Mouse (Mus musculus): ENCODE data around the gene Rer1. TPM values are rescaled to one million over a fixed set of nuclear protein-coding genes. Genes with fewer than 3 reads are reported as not detected.
A peak's percentile ranks its signal among the peaks of the same experiment; 100 is the strongest.

The Rer1 gene
- polyA plus RNA-seq, 1 experiment = 64.6 TPM

- H3K36me3 ChIP-seq (ENCODE audit: control insufficient read depth, insufficient read depth, low read length) = peaks cover 2% of the 10 kb centered on the region; the same call in 1 of the 2 replicates
- no peak overlapping the region for H3K4me3 ChIP-seq (ENCODE audit: control insufficient read depth, low read depth, low read length)
- no peaks in the 10 kb centered on the region; the same call in 1 of the 2 replicates for H3K4me1 ChIP-seq (ENCODE audit: control insufficient read depth, insufficient read depth, low read length)
- no peaks in the 10 kb centered on the region for H3K27me3 ChIP-seq (ENCODE audit: control insufficient read depth, insufficient read depth, low read length)
- H3K27ac ChIP-seq (ENCODE audit: control insufficient read depth, insufficient read depth, low read depth, low read length) = no peak overlapping the region
- TF ChIP-seq POLR2A (IDR thresholded peaks at IDR 0.05; ENCODE audit: control insufficient read depth, low read depth, low read length) = 0 out of 2 replicates have a peak, but pooled peaks have one; percentile 35
- peak; percentile 94 for TF ChIP-seq CTCF (IDR thresholded peaks at IDR 0.05; ENCODE audit: control insufficient read depth, insufficient read depth, insufficient replicate concordance, low read depth, low read length)
Measured at GRCm38 (mm10) chr4:155095238-155095900, 9.2 kb upstream of the Rer1 start.

- H3K27ac ChIP-seq (ENCODE audit: control insufficient read depth, insufficient read depth, low read depth, low read length) = no peak overlapping the region
- H3K4me3 ChIP-seq (ENCODE audit: control insufficient read depth, low read depth, low read length) = no peak overlapping the region
- TF ChIP-seq POLR2A (IDR thresholded peaks at IDR 0.05; ENCODE audit: control insufficient read depth, low read depth, low read length) (no peak), CTCF (IDR thresholded peaks at IDR 0.05; ENCODE audit: control insufficient read depth, insufficient read depth, insufficient replicate concordance, low read depth, low read length) (peak; percentile 66; the same call in 1 of the 2 replicates)
- no peaks in the 10 kb centered on the region; the same call in 1 of the 2 replicates for H3K4me1 ChIP-seq (ENCODE audit: control insufficient read depth, insufficient read depth, low read length)
- no peaks in the 10 kb centered on the region for H3K27me3 ChIP-seq (ENCODE audit: control insufficient read depth, insufficient read depth, low read length)
- H3K36me3 ChIP-seq (ENCODE audit: control insufficient read depth, insufficient read depth, low read length) = peaks cover 2% of the 10 kb centered on the region; the same call in 1 of the 2 replicates
Measured at GRCm38 (mm10) chr4:155094565-155094964, 8.4 kb upstream of the Rer1 start.

DNA sequence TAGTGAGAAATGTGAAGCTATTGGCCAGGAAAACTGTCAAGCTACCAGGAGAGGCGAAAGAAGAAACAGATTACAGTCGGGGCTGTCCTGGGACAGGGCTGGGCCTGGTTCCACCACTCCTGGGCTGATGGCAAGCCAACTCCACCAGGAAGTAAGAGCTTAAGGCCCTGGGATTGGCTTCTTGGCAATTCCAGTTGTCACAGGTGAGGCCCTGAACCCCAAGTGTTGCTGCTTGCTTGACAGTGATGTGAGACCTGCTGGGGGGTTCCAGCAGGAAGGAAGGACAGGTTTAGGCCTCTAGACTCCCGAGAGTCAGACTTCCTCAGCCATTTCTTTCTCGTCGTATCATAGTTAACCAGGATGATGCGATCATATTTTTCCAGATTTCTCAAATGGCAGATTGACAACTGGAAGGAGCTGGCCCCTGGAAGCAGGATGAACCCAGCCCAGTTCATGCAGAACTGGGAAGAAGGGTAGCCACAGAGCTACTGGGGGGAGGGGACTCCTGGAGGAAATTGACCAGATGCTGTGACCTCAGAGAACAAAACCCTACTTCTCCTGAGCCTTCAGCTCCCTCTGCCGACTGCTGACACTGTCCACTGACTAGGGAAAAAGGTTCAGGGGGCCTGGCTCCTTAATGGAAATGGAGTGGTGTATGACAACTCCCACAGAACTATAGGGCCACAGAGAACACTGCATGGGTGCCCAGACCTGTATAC is 7.4 kb upstream of the Rer1 start:
- no peak for TF ChIP-seq CTCF (IDR thresholded peaks at IDR 0.05; ENCODE audit: control insufficient read depth, insufficient read depth, insufficient replicate concordance, low read depth, low read length)
- no peak for TF ChIP-seq POLR2A (IDR thresholded peaks at IDR 0.05; ENCODE audit: control insufficient read depth, low read depth, low read length)
- H3K27ac ChIP-seq (ENCODE audit: control insufficient read depth, insufficient read depth, low read depth, low read length) = no peak overlapping the region
- H3K27me3 ChIP-seq (ENCODE audit: control insufficient read depth, insufficient read depth, low read length) = no peaks in the 10 kb centered on the region
- H3K4me1 ChIP-seq (ENCODE audit: control insufficient read depth, insufficient read depth, low read length) = no peaks in the 10 kb centered on the region; the same call in 1 of the 2 replicates
- no peak overlapping the region for H3K4me3 ChIP-seq (ENCODE audit: control insufficient read depth, low read depth, low read length)
- peaks cover 2% of the 10 kb centered on the region for H3K36me3 ChIP-seq (ENCODE audit: control insufficient read depth, insufficient read depth, low read length)

GRCm38 (mm10) chr4:155092718-155093430 is 6.7 kb upstream of the Rer1 start:
- no peak for TF ChIP-seq POLR2A (IDR thresholded peaks at IDR 0.05; ENCODE audit: control insufficient read depth, low read depth, low read length)
- TF ChIP-seq CTCF (IDR thresholded peaks at IDR 0.05; ENCODE audit: control insufficient read depth, insufficient read depth, insufficient replicate concordance, low read depth, low read length) = no peak
- no peak overlapping the region for H3K4me3 ChIP-seq (ENCODE audit: control insufficient read depth, low read depth, low read length)
- no peak overlapping the region for H3K27ac ChIP-seq (ENCODE audit: control insufficient read depth, insufficient read depth, low read depth, low read length)
- no peaks in the 10 kb centered on the region; the same call in 1 of the 2 replicates for H3K4me1 ChIP-seq (ENCODE audit: control insufficient read depth, insufficient read depth, low read length)
- peaks cover 2% of the 10 kb centered on the region for H3K36me3 ChIP-seq (ENCODE audit: control insufficient read depth, insufficient read depth, low read length)
- H3K27me3 ChIP-seq (ENCODE audit: control insufficient read depth, insufficient read depth, low read length) = no peaks in the 10 kb centered on the region

DNA sequence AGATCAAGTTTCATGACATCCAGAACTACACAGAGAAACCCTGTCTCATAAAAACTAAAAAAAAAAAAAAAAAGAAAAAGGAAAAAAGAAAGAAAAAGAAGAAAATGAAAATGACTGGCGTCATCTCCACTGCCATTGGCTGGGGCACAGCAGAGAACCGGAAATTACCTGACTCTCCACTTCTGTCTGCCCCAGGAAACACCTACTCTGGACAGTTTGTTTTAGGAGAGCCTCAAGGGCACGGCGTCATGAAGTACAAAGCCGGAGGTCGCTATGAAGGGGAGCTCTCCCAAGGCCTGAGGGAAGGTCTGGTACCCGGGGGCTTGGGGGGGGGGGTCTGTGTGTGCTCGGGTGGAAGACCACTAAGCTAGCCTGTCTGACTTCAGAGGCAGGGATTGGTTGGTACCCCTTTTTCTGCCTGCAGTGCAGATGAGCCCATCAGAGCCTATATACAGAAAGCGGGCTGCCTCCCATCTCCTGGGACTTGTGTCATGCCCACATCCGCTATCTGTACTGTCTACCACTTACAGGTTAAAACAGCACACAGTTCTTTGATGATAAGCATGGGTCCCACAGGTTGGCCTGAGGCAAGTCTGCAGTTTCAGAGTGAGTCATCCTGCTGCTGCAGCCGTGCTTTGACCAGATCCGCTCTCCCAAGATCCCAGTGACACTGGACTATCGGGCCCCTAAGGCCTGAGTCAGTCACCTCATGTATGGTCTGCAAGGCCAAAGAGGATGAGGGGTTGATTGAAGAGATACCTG is 4.7 kb upstream of the Rer1 start:
- H3K36me3 ChIP-seq (ENCODE audit: control insufficient read depth, insufficient read depth, low read length) = peaks cover 2% of the 10 kb centered on the region
- no peaks in the 10 kb centered on the region; the same call in 1 of the 2 replicates for H3K4me1 ChIP-seq (ENCODE audit: control insufficient read depth, insufficient read depth, low read length)
- no peak overlapping the region for H3K27ac ChIP-seq (ENCODE audit: control insufficient read depth, insufficient read depth, low read depth, low read length)
- TF ChIP-seq POLR2A (IDR thresholded peaks at IDR 0.05; ENCODE audit: control insufficient read depth, low read depth, low read length) (no peak), CTCF (IDR thresholded peaks at IDR 0.05; ENCODE audit: control insufficient read depth, insufficient read depth, insufficient replicate concordance, low read depth, low read length) (no peak)
- H3K4me3 ChIP-seq (ENCODE audit: control insufficient read depth, low read depth, low read length) = no peak overlapping the region
- H3K27me3 ChIP-seq (ENCODE audit: control insufficient read depth, insufficient read depth, low read length) = no peaks in the 10 kb centered on the region

- Histone ChIP-seq H3K27me3 (ENCODE audit: control insufficient read depth, insufficient read depth, low read length) (no peaks in the 10 kb centered on the region; the same call in 1 of the 2 replicates), H3K4me3 (ENCODE audit: control insufficient read depth, low read depth, low read length) (no peak overlapping the region), H3K27ac (ENCODE audit: control insufficient read depth, insufficient read depth, low read depth, low read length) (no peak overlapping the region), H3K36me3 (ENCODE audit: control insufficient read depth, insufficient read depth, low read length) (peaks cover 2% of the 10 kb centered on the region), H3K4me1 (ENCODE audit: control insufficient read depth, insufficient read depth, low read length) (peaks cover under 1% of the 10 kb centered on the region)
- no peak for TF ChIP-seq CTCF (IDR thresholded peaks at IDR 0.05; ENCODE audit: control insufficient read depth, insufficient read depth, insufficient replicate concordance, low read depth, low read length)
- no peak for TF ChIP-seq POLR2A (IDR thresholded peaks at IDR 0.05; ENCODE audit: control insufficient read depth, low read depth, low read length)
Measured at GRCm38 (mm10) chr4:155090147-155090546, 4.0 kb upstream of the Rer1 start.

Data from testis, adult 2 months (tissue).